Mouse (Mus musculus) retina, adult 2 months (tissue): ENCODE data around the gene Gm49366.
"Not testable (repeated sequence)": the region's sequence is repeated elsewhere in the genome, so short reads cannot be mapped to it uniquely, and the experiment has no call there.

Source experiments
- DNase-seq: peaks from one replicate; pipeline ENCODE4 v3.0.0-alpha.2; 2012; ENCODE audit warnings: low read depth, low spot score

Gene Gm49366

GRCm38 (mm10) chr12:84038691-84039111 lies at the start of gene Gm49366:
Gene Gm49366, plus strand, starts transcription at chr12:84038935.
- not testable (repeated sequence) for DNase-seq

GRCm38 (mm10) chr12:83989378-83989777 lies 49.4 kb upstream of the Gm49366 start:
- DNase-seq, result no peak

GRCm38 (mm10) chr12:83997221-83997620 lies 41.5 kb upstream of the Gm49366 start:
- no peak for DNase-seq

- DNase-seq, result no peak
These were observed 40.2 kb upstream of the Gm49366 start for GRCm38 (mm10) chr12:83998341-83999107.

- not testable (repeated sequence) for DNase-seq
These were observed 39.5 kb upstream of the Gm49366 start for GRCm38 (mm10) chr12:83999237-83999636.

- DNase-seq, result no peak
These were observed 38.3 kb upstream of the Gm49366 start for GRCm38 (mm10) chr12:84000418-84000817.

GRCm38 (mm10) chr12:84003866-84004265 lies 34.9 kb upstream of the Gm49366 start:
- no peak for DNase-seq

GRCm38 (mm10) chr12:84008251-84008650 lies 30.5 kb upstream of the Gm49366 start:
- DNase-seq, result no peak

- no peak for DNase-seq
These were observed 30.0 kb upstream of the Gm49366 start for GRCm38 (mm10) chr12:84008729-84009128.

GRCm38 (mm10) chr12:84009171-84009965 lies 29.4 kb upstream of the Gm49366 start, which contains the start of gene Acot1:
Gene Acot1, plus strand, starts transcription at chr12:84009490.
- not testable (repeated sequence) for DNase-seq

GRCm38 (mm10) chr12:84010201-84010600 lies 28.5 kb upstream of the Gm49366 start:
- no peak for DNase-seq

GRCm38 (mm10) chr12:84011251-84012040 lies 27.3 kb upstream of the Gm49366 start:
- no peak for DNase-seq

- DNase-seq, result no peak
These were observed 25.6 kb upstream of the Gm49366 start for GRCm38 (mm10) chr12:84013130-84013529.

- DNase-seq, result no peak
These were observed 25.0 kb upstream of the Gm49366 start for GRCm38 (mm10) chr12:84013701-84014100.

- DNase-seq, result not testable (repeated sequence)
These were observed 18.2 kb upstream of the Gm49366 start for GRCm38 (mm10) chr12:84020528-84020927.

- not testable (repeated sequence) for DNase-seq
These were observed 16.5 kb upstream of the Gm49366 start for GRCm38 (mm10) chr12:84022266-84022665.

- no peak for DNase-seq
These were observed 15.5 kb upstream of the Gm49366 start for GRCm38 (mm10) chr12:84023052-84023745.

GRCm38 (mm10) chr12:84025888-84026287 lies 12.8 kb upstream of the Gm49366 start:
- DNase-seq, result no peak

GRCm38 (mm10) chr12:84028328-84028727 lies 10.4 kb upstream of the Gm49366 start:
- DNase-seq, result not testable (repeated sequence)

GRCm38 (mm10) chr12:84029043-84029442 lies 9.7 kb upstream of the Gm49366 start:
- not testable (repeated sequence) for DNase-seq
